Mouse (Mus musculus) neural tube, embryonic 14.5 days (tissue): ENCODE results near the gene Nhlrc2. TPM values are rescaled to one million over a fixed set of nuclear protein-coding genes. Genes with fewer than 3 reads are reported as not detected.
"Not testable (repeated sequence)": the region's sequence is repeated elsewhere in the genome, so short reads cannot be mapped to it uniquely, and the experiment has no call there.

ENCODE experiments used
- ATAC-seq: fragments of 200-750 bp; cut with Nextera tagmentation; 2 replicates; pipeline ENCODE4 v1.8.0; 2017; ENCODE audit warnings: low read depth, mild to moderate bottlenecking, moderate TSS enrichment, moderate library complexity
- H3K27ac ChIP-seq: fragments of 300-500 bp; sonication (generic); 2 replicates; pipeline ENCODE4 v1.5.1; 2014; ENCODE audit warnings: low read depth, mild to moderate bottlenecking, control low read depth, low read length, moderate library complexity, mixed read lengths
- H3K27me3 ChIP-seq: fragments of 300-500 bp; sonication (generic); 2 replicates; pipeline ENCODE4 v1.6.1; 2014; ENCODE audit warnings: low read length; ENCODE audit not compliant: control insufficient read depth, insufficient read depth
- H3K36me3 ChIP-seq: fragments of 300-500 bp; sonication (generic); 2 replicates; pipeline ENCODE4 v1.6.1; 2014; ENCODE audit warnings: low read length, mixed read lengths; ENCODE audit not compliant: control insufficient read depth, insufficient read depth
- H3K4me1 ChIP-seq: fragments of 300-500 bp; sonication (generic); 2 replicates; pipeline ENCODE4 v1.6.1; 2014; ENCODE audit warnings: low read length; ENCODE audit not compliant: control insufficient read depth, insufficient read depth
- H3K4me2 ChIP-seq: fragments of 300-500 bp; sonication (generic); 2 replicates; pipeline ENCODE4 v1.6.1; 2014; ENCODE audit warnings: mild to moderate bottlenecking, low read depth, low read length, control low read depth
- H3K4me3 ChIP-seq: fragments of 300-500 bp; sonication (generic); 2 replicates; pipeline ENCODE4 v1.5.1; 2014; ENCODE audit warnings: low read depth, low read length, control low read depth, mixed read lengths
- H3K9ac ChIP-seq: fragments of 300-500 bp; sonication (generic); replicated peaks from 2 replicates; pipeline ENCODE4 v1.6.1; 2014; ENCODE audit warnings: low read depth, mild to moderate bottlenecking, control low read depth, low read length, mixed read lengths
- H3K9me3 ChIP-seq: fragments of 300-500 bp; sonication (generic); 2 replicates; pipeline ENCODE4 v1.6.1; 2016; ENCODE audit warnings: low read length; ENCODE audit not compliant: control insufficient read depth
- WGBS: fragments of 180-500 bp; shearing (Covaris S2); extraction: QIAGEN DNeasy Blood & Tissue Kit; methylation state at CpG from one replicate; pipeline ENCODE4 v1.1.7; 2014; 5-methylcytosine and 5-hydroxymethylcytosine counted together
- polyA plus RNA-seq: library from polyadenylated mRNA; unstranded; fragments of >200 nt; fragmentation: Nextera tagmentation; extraction: Ambion mirVana; gene quantifications from 2 replicates; pipeline ENCODE4 v1.2.1, GENCODE M21; 2014

Gene Nhlrc2
- polyA plus RNA-seq: 9.4 and 9.5 TPM in 2 replicates

DNA sequence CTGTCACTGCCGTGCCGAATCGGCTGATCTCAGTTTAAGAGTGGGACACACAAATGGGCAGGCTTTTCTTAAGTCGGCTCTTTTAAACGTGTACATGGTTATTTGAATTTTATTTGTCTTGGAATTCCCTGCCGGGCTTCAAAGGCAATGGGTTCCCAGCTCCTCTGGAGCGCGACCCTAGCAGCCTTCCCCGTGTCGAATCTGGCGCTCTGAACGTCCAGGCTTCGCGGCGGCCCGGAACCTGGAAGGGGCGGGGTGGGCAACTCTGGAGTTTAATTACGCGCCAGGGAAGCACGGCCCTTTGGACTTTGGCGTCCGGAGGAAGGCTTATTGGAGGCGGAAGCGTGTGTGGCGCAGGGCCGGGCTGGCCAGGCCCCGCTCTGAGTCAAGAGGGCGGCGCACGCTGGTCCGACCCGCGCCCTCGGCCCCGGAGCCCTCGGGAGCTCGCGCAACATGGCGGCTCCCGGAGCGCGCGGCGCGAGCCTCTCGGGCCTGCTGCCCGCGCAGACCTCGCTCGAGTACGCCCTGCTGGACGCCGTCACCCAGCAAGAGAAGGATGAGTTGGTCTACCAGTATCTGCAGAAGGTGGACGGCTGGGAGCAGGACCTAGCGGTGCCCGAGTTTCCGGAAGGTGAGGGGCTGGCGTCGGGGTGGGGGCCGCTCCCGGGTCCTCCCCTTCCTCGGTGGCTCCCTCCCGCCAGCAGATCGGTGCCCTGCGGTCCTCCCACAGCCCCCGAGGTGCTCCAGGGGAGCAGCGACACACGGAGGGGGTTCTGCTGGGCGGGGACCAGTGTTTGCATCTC lies at the start of gene Nhlrc2:
Gene Nhlrc2 (plus strand): TSS at position 32 of the 803 bp plus-strand sequence.
- ATAC-seq: peak; percentile 88
- peaks cover 4% of the 10 kb centered on the region; the same call in 1 of the 2 replicates for H3K27me3 ChIP-seq
- under 1% methylated on average over 68 of the region's 69 CpGs for WGBS
- peak within 1 kb of the TSS; percentile 95 for H3K9ac ChIP-seq
- peaks cover 15% of the 10 kb centered on the region for H3K36me3 ChIP-seq
- H3K4me2 ChIP-seq: peak within 1 kb of the TSS; percentile 79
- peaks cover 19% of the 10 kb centered on the region for H3K4me1 ChIP-seq
- H3K27ac ChIP-seq: peak within 1 kb of the TSS; percentile 92
- peak within 1 kb of the TSS; percentile 100 for H3K4me3 ChIP-seq
- H3K9me3 ChIP-seq: no peaks in the 10 kb centered on the region

GRCm38 (mm10) chr19:56503069-56503468 lies 45.0 kb upstream of the Nhlrc2 start:
- ATAC-seq, H3K4me3 ChIP-seq, H3K36me3 ChIP-seq, H3K27me3 ChIP-seq, H3K9ac ChIP-seq, H3K9me3 ChIP-seq, H3K27ac ChIP-seq, H3K4me2 ChIP-seq, H3K4me1 ChIP-seq: not testable (repeated sequence)
- WGBS: no CpG with 5 or more reads among the region's 5 CpGs

DNA sequence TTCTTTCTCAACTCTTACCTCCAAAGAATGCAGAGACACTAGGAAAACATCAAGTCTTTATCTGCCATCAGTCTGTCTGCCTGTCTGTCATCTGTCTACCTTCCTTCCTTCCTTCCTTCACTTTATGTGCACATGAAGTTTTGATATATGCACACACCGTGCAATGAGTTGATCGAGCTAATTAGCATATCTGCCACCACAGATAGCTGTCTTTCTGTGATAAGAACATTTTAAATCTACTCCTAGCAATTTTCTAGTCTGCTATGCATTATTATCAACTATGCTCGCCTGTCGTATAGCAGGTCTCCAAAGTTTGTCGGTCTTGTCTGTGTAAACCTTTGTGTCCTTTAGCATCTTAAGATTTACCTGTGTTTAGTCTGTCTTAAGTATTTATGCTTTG lies 44.5 kb upstream of the Nhlrc2 start:
- not testable (repeated sequence) for H3K36me3 ChIP-seq, H3K4me3 ChIP-seq, H3K4me2 ChIP-seq, H3K27me3 ChIP-seq, H3K9me3 ChIP-seq, H3K9ac ChIP-seq, H3K27ac ChIP-seq, ATAC-seq, H3K4me1 ChIP-seq
- WGBS: no CpG with 5 or more reads among the region's 5 CpGs

DNA sequence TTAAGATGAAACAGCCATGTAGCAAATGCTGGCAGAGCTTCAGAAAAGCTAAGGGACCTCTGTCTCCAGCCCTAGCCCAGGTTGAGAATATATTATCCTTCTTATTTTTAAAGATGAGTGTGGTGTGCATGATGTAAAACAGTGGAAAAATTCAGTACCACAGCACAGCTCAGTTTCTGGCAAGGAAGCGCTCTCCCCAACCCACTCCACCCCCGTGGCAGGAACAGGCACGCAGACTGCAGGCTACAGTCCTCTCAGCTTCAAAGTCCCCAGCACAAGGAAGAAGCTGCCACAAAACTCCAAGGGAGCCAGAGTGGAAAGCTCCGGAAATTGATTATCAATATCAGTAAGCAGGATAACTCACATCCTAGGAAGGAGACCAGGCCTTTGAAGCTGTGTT lies 36.9 kb upstream of the Nhlrc2 start:
- not testable (repeated sequence) for H3K4me3 ChIP-seq, H3K4me1 ChIP-seq, H3K36me3 ChIP-seq, H3K9me3 ChIP-seq, H3K9ac ChIP-seq, ATAC-seq, H3K4me2 ChIP-seq, H3K27me3 ChIP-seq, H3K27ac ChIP-seq
- WGBS: no CpG with 5 or more reads among the region's 4 CpGs

GRCm38 (mm10) chr19:56513527-56513926 lies 34.5 kb upstream of the Nhlrc2 start:
- not testable (repeated sequence) for ATAC-seq, H3K9me3 ChIP-seq, H3K4me2 ChIP-seq, H3K27me3 ChIP-seq, H3K4me3 ChIP-seq, H3K4me1 ChIP-seq, H3K27ac ChIP-seq, H3K9ac ChIP-seq, H3K36me3 ChIP-seq
- WGBS: no CpG with 5 or more reads among the region's 2 CpGs

- H3K4me2 ChIP-seq, H3K27ac ChIP-seq, H3K4me1 ChIP-seq, H3K9ac ChIP-seq, H3K27me3 ChIP-seq, H3K9me3 ChIP-seq, H3K4me3 ChIP-seq, H3K36me3 ChIP-seq, ATAC-seq: not testable (repeated sequence)
- no CpG with 5 or more reads among the region's 7 CpGs for WGBS
These were observed 28.7 kb upstream of the Nhlrc2 start for GRCm38 (mm10) chr19:56519408-56519807.

GRCm38 (mm10) chr19:56530529-56530928 lies 17.5 kb upstream of the Nhlrc2 start:
- H3K36me3 ChIP-seq, ATAC-seq, H3K27ac ChIP-seq, H3K4me2 ChIP-seq, H3K4me3 ChIP-seq, H3K9me3 ChIP-seq, H3K27me3 ChIP-seq, H3K9ac ChIP-seq, H3K4me1 ChIP-seq: not testable (repeated sequence)
- WGBS: no CpG with 5 or more reads among the region's 11 CpGs

GRCm38 (mm10) chr19:56531251-56531650 lies 16.8 kb upstream of the Nhlrc2 start:
- H3K36me3 ChIP-seq: no peaks in the 10 kb centered on the region
- no peak for ATAC-seq
- no peak overlapping the region for H3K9ac ChIP-seq
- no peak overlapping the region for H3K27ac ChIP-seq
- H3K4me3 ChIP-seq: no peak overlapping the region
- H3K4me2 ChIP-seq: no peak overlapping the region
- H3K27me3 ChIP-seq: no peaks in the 10 kb centered on the region
- no peaks in the 10 kb centered on the region for H3K9me3 ChIP-seq
- 95% methylated on average over 12 of the region's 12 CpGs for WGBS
- H3K4me1 ChIP-seq: no peaks in the 10 kb centered on the region

- Histone ChIP-seq H3K27ac (no peak overlapping the region), H3K4me1 (no peaks in the 10 kb centered on the region), H3K4me2 (no peak overlapping the region), H3K4me3 (no peak overlapping the region), H3K9me3 (no peaks in the 10 kb centered on the region), H3K9ac (no peak overlapping the region), H3K36me3 (no peaks in the 10 kb centered on the region), H3K27me3 (no peaks in the 10 kb centered on the region)
- no peak for ATAC-seq
- WGBS: 92% methylated on average over 14 of the region's 14 CpGs
These were observed 14.6 kb upstream of the Nhlrc2 start for GRCm38 (mm10) chr19:56533291-56534071.
